Mouse (Mus musculus) C3H10T1/2 (cell line): ENCODE results near the gene Tbc1d8. TPM values are rescaled to one million over a fixed set of nuclear protein-coding genes. Genes with fewer than 3 reads are reported as not detected.

Experiments used
- polyA plus RNA-seq, 2 experiments: library from polyadenylated mRNA; unstranded; fragments of >200 nt; fragmentation: generic; extraction: Trizol; gene quantifications; one replicate each; pipeline ENCODE4 v1.2.1; 2012; ENCODE audit warnings: missing spikeins in 2 of 2

Tbc1d8 gene
- polyA plus RNA-seq, result under 1 TPM; 0.15 to 0.37 TPM

DNA sequence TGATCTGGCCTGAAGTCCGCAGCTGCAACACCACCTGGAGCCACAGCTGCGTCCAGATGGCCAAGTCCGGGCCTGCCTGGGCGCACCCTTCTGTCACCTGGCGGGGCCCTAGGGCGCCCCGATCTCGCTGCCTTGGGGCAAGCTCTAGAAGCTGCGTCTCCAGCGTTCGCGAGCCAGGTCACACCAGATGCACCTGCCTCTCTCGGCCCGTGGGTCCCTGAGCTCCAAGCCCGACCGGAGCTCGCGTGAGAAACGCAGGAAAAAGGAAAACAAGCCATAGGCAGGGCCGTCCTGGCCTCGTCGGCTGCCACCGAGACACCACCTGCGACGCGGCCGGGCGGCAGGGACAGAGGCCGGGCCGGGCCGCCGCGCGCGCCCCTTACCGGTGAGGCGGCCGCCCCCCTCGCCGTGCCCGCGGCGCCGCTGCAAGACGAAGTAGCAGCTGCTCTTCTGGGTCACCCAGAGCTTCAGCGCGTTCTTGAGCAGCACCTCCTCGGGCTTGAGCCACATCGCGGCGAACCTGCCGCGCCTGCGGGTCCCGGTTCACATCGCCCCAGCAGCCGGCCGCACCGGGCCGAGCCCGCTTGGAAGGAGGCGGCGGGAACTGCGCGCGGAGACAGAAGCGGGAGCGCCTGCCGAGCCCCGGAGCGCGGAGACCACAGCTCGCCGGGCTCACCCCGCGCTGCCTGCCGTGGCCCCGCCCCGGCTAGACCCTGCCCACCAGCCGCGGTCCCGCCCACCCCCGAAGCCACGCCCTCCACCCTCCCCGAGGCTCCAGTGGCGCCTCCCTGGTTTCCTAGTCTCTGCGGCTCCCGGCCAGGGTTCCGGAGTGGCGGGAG is at the start of gene Tbc1d8:
Tbc1d8 (minus strand) TSS at position 699 of the 839 bp plus-strand sequence.

DNA sequence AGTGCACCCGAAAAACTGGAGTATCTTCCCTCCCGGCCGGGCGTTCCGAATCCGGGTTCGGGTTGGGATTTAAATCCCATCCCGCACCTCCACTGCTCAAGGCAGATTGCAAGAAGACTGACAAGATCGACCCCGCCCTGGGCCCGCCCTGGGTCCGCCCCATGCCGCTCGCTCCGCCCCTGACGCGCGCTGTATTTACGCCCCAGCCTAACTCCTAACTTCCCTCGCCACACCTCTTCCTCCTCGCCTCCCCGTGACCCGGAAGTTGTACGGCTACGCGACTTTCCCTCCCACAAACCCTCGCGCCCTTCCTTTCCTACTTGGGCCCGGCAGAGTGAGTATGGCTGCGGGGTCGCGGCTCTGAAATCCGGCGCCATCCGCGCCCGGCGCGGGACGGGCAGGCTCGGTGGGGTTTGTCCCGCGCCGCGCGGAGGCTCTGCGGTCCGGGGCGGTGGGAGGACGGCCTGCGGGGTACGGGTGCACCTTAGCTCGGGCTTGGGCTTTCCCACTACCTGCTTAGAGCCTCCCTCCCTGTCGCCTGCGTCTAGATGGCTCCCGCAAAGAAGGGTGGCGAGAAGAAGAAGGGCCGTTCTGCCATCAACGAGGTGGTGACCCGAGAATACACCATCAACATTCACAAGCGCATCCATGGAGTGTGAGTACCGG is 110.8 kb downstream of the Tbc1d8 start, which contains the start of gene Rpl31:
Rpl31 (plus strand) TSS at position 242 of the 666 bp plus-strand sequence.

Other genes starting within 250 kb of the Tbc1d8 start
- gene Rpl31, start 110.9 kb downstream of the Tbc1d8 start, polyA plus RNA-seq, result 1,000 to 10,000 TPM; 1,849 to 2,708 TPM
- gene Cnot11, start 56.2 kb upstream of the Tbc1d8 start, polyA plus RNA-seq, result 10 to 100 TPM in 1 of 2 experiments, 1 to 10 TPM in 1; 7.5 to 14.5 TPM
- gene Rnf149, start 98.7 kb upstream of the Tbc1d8 start, polyA plus RNA-seq, result 1 to 10 TPM; 2.9 to 9.1 TPM
- not detected for gene Creg2, start 172.7 kb upstream of the Tbc1d8 start, polyA plus RNA-seq
- not detected for gene Rfx8, start 242.2 kb upstream of the Tbc1d8 start, polyA plus RNA-seq